Mouse (Mus musculus) megakaryocyte, embryonic 14.5 days (primary cell): ENCODE measurements around the gene Fam172a.

Source experiments
- FLI1 ChIP-seq: IDR thresholded peaks from 2 replicates; pipeline ENCODE4 v1.6.1; 2012; ENCODE audit warnings: low read length, inconsistent platforms, mixed read lengths
- GATA1 ChIP-seq: IDR thresholded peaks from 3 replicates; pipeline ENCODE4 v1.6.1; 2012; ENCODE audit warnings: mixed read lengths, low read length, inconsistent platforms, borderline replicate concordance

DNA sequence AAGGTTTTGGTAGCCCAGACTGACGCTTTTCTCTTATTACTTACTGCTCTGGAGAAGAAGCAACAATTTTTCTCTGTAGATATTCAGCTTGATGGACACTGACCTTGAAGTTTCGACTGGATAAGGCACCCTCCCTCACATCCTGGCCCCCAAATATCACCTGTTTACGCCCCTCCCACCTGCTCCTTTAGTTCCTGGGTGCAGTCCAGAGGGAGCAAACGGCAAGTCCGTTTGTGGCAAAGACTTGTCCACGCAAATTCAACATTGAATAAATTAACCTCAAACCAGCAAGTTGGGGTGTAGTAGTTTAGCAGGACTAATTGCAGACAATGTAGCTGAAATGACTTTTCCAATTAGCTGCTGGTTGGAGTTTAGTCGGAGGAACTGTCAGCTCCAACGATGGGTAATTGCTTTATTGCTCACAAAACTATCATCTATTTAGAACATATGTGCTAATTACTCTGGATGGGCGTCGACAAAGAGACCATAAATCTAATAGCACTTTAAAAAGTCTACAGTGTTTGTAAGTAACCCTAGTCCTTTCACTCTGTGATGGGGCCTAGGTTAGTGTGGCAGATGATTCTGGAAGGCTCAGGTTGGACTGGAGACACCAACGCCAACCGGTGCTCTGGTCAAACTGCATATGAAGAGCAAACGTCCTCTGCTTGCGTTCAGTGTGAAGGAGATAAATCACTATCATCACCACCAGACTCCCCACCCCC is 507.0 kb downstream of the Fam172a start:
- TF ChIP-seq GATA1 (no peak), FLI1 (no peak)
